Mouse (Mus musculus) neural tube, embryonic 14.5 days (tissue): ENCODE results near the gene Notum. TPM values are rescaled to one million over a fixed set of nuclear protein-coding genes. Genes with fewer than 3 reads are reported as not detected.

Source experiments
- ATAC-seq: fragments of 200-750 bp; cut with Nextera tagmentation; 2 replicates; pipeline ENCODE4 v1.8.0; 2017; ENCODE audit warnings: low read depth, mild to moderate bottlenecking, moderate TSS enrichment, moderate library complexity
- H3K27ac ChIP-seq: fragments of 300-500 bp; sonication (generic); 2 replicates; pipeline ENCODE4 v1.5.1; 2014; ENCODE audit warnings: low read depth, mild to moderate bottlenecking, control low read depth, low read length, moderate library complexity, mixed read lengths
- H3K27me3 ChIP-seq: fragments of 300-500 bp; sonication (generic); 2 replicates; pipeline ENCODE4 v1.6.1; 2014; ENCODE audit warnings: low read length; ENCODE audit not compliant: control insufficient read depth, insufficient read depth
- H3K36me3 ChIP-seq: fragments of 300-500 bp; sonication (generic); 2 replicates; pipeline ENCODE4 v1.6.1; 2014; ENCODE audit warnings: low read length, mixed read lengths; ENCODE audit not compliant: control insufficient read depth, insufficient read depth
- H3K4me1 ChIP-seq: fragments of 300-500 bp; sonication (generic); 2 replicates; pipeline ENCODE4 v1.6.1; 2014; ENCODE audit warnings: low read length; ENCODE audit not compliant: control insufficient read depth, insufficient read depth
- H3K4me2 ChIP-seq: fragments of 300-500 bp; sonication (generic); 2 replicates; pipeline ENCODE4 v1.6.1; 2014; ENCODE audit warnings: mild to moderate bottlenecking, low read depth, low read length, control low read depth
- H3K4me3 ChIP-seq: fragments of 300-500 bp; sonication (generic); 2 replicates; pipeline ENCODE4 v1.5.1; 2014; ENCODE audit warnings: low read depth, low read length, control low read depth, mixed read lengths
- H3K9ac ChIP-seq: fragments of 300-500 bp; sonication (generic); replicated peaks from 2 replicates; pipeline ENCODE4 v1.6.1; 2014; ENCODE audit warnings: low read depth, mild to moderate bottlenecking, control low read depth, low read length, mixed read lengths
- H3K9me3 ChIP-seq: fragments of 300-500 bp; sonication (generic); 2 replicates; pipeline ENCODE4 v1.6.1; 2016; ENCODE audit warnings: low read length; ENCODE audit not compliant: control insufficient read depth
- WGBS: fragments of 180-500 bp; shearing (Covaris S2); extraction: QIAGEN DNeasy Blood & Tissue Kit; methylation state at CpG from one replicate; pipeline ENCODE4 v1.1.7; 2014; 5-methylcytosine and 5-hydroxymethylcytosine counted together
- microRNA-seq: library from miRNA; unstranded; fragments of <30 nt; microRNA quantifications from one replicate; pipeline ENCODE4, GENCODE M21; 2016
- polyA plus RNA-seq: library from polyadenylated mRNA; unstranded; fragments of >200 nt; fragmentation: Nextera tagmentation; extraction: Ambion mirVana; gene quantifications from 2 replicates; pipeline ENCODE4 v1.2.1, GENCODE M21; 2014

Notum gene
- polyA plus RNA-seq, 1 experiment from 2014 or later = 1.3 TPM

DNA sequence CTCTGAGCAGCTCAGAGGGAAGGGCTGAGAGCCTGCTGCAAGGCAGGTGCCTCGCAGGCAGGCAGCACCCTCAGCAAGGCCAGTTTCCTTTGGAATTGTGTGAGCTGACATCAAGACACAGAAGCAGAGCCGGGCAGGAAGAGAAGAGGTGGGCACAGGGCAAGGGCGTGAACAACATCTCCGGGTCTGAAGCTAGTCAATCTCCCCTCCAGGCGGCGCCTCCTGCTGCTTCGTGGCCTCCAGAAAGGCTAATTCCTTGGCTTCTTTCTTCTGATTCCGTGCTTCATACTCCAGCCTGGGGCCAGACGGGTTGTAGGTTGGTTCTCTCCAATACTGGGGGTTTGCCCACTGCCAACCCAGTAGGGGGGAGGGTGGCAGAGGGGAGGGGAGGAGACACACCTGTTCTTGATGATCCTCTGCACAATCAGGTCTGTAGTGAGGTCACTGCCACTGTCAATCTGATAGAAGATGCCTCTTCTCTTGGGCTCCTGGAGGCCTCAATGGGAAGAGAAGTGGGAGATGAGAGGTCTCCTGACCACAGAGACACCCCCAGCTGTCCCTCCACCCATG is 50.4 kb downstream of the Notum start:
- Histone ChIP-seq H3K4me1 (peaks cover 7% of the 10 kb centered on the region; the same call in 1 of the 2 replicates), H3K4me3 (no peak overlapping the region), H3K9me3 (no peaks in the 10 kb centered on the region), H3K27ac (no peak overlapping the region), H3K9ac (no peak overlapping the region), H3K36me3 (peaks cover 29% of the 10 kb centered on the region), H3K27me3 (0 out of 2 replicates have a peak, but pooled peaks cover 3% of the 10 kb centered on the region), H3K4me2 (no peak overlapping the region)
- WGBS = 80% methylated on average over 9 of the region's 9 CpGs
- ATAC-seq = no peak

DNA sequence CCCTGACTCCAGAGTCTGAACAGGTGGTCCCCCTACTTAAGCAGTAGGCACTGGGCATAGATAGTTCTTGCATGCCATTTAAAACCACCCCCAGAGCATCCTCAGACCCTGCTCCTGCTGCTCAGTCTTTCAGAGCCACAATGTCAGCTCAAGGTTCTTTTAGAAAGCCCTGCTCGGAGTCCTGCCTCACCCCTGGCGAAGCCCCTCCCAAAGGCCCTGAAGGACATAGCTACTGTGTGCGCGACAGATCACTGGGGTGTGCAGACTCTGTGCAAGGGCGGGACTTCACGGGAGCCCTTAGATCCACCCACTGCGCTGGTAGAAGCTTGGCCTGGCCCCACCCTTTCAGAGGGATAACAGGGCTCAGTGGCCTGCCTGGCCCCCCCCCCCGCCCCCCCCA is 51.7 kb downstream of the Notum start:
- Histone ChIP-seq H3K27me3 (0 out of 2 replicates have a peak, but pooled peaks cover 3% of the 10 kb centered on the region), H3K4me3 (no peak overlapping the region), H3K9me3 (no peaks in the 10 kb centered on the region), H3K27ac (no peak overlapping the region), H3K4me2 (no peak overlapping the region), H3K36me3 (peaks cover 40% of the 10 kb centered on the region), H3K9ac (no peak overlapping the region), H3K4me1 (peaks cover 7% of the 10 kb centered on the region; the same call in 1 of the 2 replicates)
- ATAC-seq = no peak
- WGBS = 42% methylated on average over 7 of the region's 8 CpGs

GRCm38 (mm10) chr11:120608241-120609034 is 52.5 kb downstream of the Notum start, which contains the start of gene Npb:
TSS of gene Npb (plus strand) at chr11:120608477.
- 0 out of 2 replicates have a peak, but pooled peaks cover 3% of the 10 kb centered on the region for H3K27me3 ChIP-seq
- H3K9ac ChIP-seq = peak within 1 kb of the TSS; percentile 11; the same call in 1 of the 2 replicates
- 6% methylated on average over 45 of the region's 45 CpGs for WGBS
- peak within 1 kb of the TSS; percentile 39 for H3K4me2 ChIP-seq
- H3K27ac ChIP-seq = no peak within 1 kb of the TSS
- peaks cover 7% of the 10 kb centered on the region; the same call in 1 of the 2 replicates for H3K4me1 ChIP-seq
- peak within 1 kb of the TSS; percentile 9; the same call in 1 of the 2 replicates for H3K4me3 ChIP-seq
- H3K36me3 ChIP-seq = peaks cover 43% of the 10 kb centered on the region
- no peaks in the 10 kb centered on the region for H3K9me3 ChIP-seq
- peak; percentile 14; the same call in 1 of the 2 replicates for ATAC-seq

- Histone ChIP-seq H3K27ac (no peak overlapping the region), H3K9me3 (no peaks in the 10 kb centered on the region), H3K9ac (no peak overlapping the region), H3K27me3 (0 out of 2 replicates have a peak, but pooled peaks cover 3% of the 10 kb centered on the region), H3K4me3 (no peak overlapping the region), H3K4me1 (peaks cover 7% of the 10 kb centered on the region; the same call in 1 of the 2 replicates), H3K4me2 (no peak overlapping the region), H3K36me3 (peaks cover 46% of the 10 kb centered on the region)
- WGBS = 69% methylated on average over 4 of the region's 4 CpGs
- ATAC-seq = no peak
These were observed 54.2 kb downstream of the Notum start for GRCm38 (mm10) chr11:120606764-120607163.

GRCm38 (mm10) chr11:120605667-120606066 is 55.3 kb downstream of the Notum start:
- Histone ChIP-seq H3K4me2 (no peak overlapping the region), H3K4me3 (no peak overlapping the region), H3K9ac (no peak overlapping the region), H3K4me1 (peaks cover 7% of the 10 kb centered on the region; the same call in 1 of the 2 replicates), H3K27me3 (0 out of 2 replicates have a peak, but pooled peaks cover 3% of the 10 kb centered on the region), H3K36me3 (peaks cover 40% of the 10 kb centered on the region), H3K9me3 (no peaks in the 10 kb centered on the region), H3K27ac (no peak overlapping the region)
- ATAC-seq = no peak
- WGBS = 95% methylated on average over 7 of the region's 7 CpGs

Small RNA genes lying within 50 kb of the gene (microRNA-seq; reads per million reads assigned to microRNA genes)
- gene Mir6936 = 0.85 reads per million

Other genes with a start within 250 kb of the Notum start
- gene Nploc4, start 223.5 kb downstream of the Notum start, polyA plus RNA-seq = 31.1 and 39.8 TPM in 2 replicates
- not detected in 2 replicates for gene Tspan10, start 218.5 kb downstream of the Notum start, polyA plus RNA-seq
- 0.31 and 0.59 TPM in 2 replicates for gene Pde6g, start 207.7 kb downstream of the Notum start, polyA plus RNA-seq
- gene Oxld1, start 203.1 kb downstream of the Notum start, polyA plus RNA-seq = 12.0 and 12.9 TPM in 2 replicates
- 21.6 and 28.4 TPM in 2 replicates for gene Ccdc137, start 203.1 kb downstream of the Notum start, polyA plus RNA-seq
- 65.5 and 68.1 TPM in 2 replicates for gene Arl16, start 193.6 kb downstream of the Notum start, polyA plus RNA-seq
- 131 and 135 TPM in 2 replicates for gene Mrpl12, start 176.6 kb downstream of the Notum start, polyA plus RNA-seq
- gene Slc25a10, start 169.3 kb downstream of the Notum start, polyA plus RNA-seq = 24.7 and 30.0 TPM in 2 replicates
- gene Gcgr, start 130.5 kb downstream of the Notum start, polyA plus RNA-seq = 0.19 and 0.22 TPM in 2 replicates
- gene Mcrip1, start 111.4 kb downstream of the Notum start, polyA plus RNA-seq = 248 and 267 TPM in 2 replicates
- gene Ppp1r27, start 110.0 kb downstream of the Notum start, polyA plus RNA-seq = not detected in 2 replicates
- gene P4hb, start 87.9 kb downstream of the Notum start, polyA plus RNA-seq = 248 and 330 TPM in 2 replicates
- gene Arhgdia, start 79.6 kb downstream of the Notum start, polyA plus RNA-seq = 419 and 479 TPM in 2 replicates
- gene Alyref, start 62.8 kb downstream of the Notum start, polyA plus RNA-seq = 191 and 222 TPM in 2 replicates
- 209 and 236 TPM in 2 replicates for gene Anapc11, start 62.8 kb downstream of the Notum start, polyA plus RNA-seq
- gene Npb, start 52.7 kb downstream of the Notum start, polyA plus RNA-seq = 1.3 TPM in 1 of 2 replicates, not detected in the other
- gene Pcyt2, start 43.2 kb downstream of the Notum start, polyA plus RNA-seq = 170 and 187 TPM in 2 replicates
- gene Sirt7, start 35.9 kb downstream of the Notum start, polyA plus RNA-seq = 42.8 and 48.2 TPM in 2 replicates
- 30.5 and 36.8 TPM in 2 replicates for gene Mafg, start 27.6 kb downstream of the Notum start, polyA plus RNA-seq
- 15.3 and 24.9 TPM in 2 replicates for gene Pycr1, start 17.4 kb downstream of the Notum start, polyA plus RNA-seq
- gene Myadml2, start 13.0 kb downstream of the Notum start, polyA plus RNA-seq = 2.3 and 2.5 TPM in 2 replicates
- gene Aspscr1, start 11.8 kb upstream of the Notum start, polyA plus RNA-seq = 137 and 141 TPM in 2 replicates
- 87.6 and 95.8 TPM in 2 replicates for gene Cenpx, start 52.6 kb upstream of the Notum start, polyA plus RNA-seq
- gene Lrrc45, start 52.8 kb upstream of the Notum start, polyA plus RNA-seq = 53.9 and 59.4 TPM in 2 replicates
- 70.7 and 135 TPM in 2 replicates for gene Rac3, start 60.3 kb upstream of the Notum start, polyA plus RNA-seq
- gene Dcxr, start 66.1 kb upstream of the Notum start, polyA plus RNA-seq = 10.2 and 10.5 TPM in 2 replicates
- gene Cbr2, start 70.9 kb upstream of the Notum start, polyA plus RNA-seq = 0.39 and 0.81 TPM in 2 replicates
- gene Hmga1b, start 101.6 kb upstream of the Notum start, polyA plus RNA-seq = 0.52 and 2.1 TPM in 2 replicates
- 89.6 and 91.1 TPM in 2 replicates for gene Rfng, start 123.0 kb upstream of the Notum start, polyA plus RNA-seq
- 302 and 312 TPM in 2 replicates for gene Gps1, start 123.1 kb upstream of the Notum start, polyA plus RNA-seq
- gene Dus1l, start 135.2 kb upstream of the Notum start, polyA plus RNA-seq = 44.8 and 47.8 TPM in 2 replicates
- gene Fasn, start 163.4 kb upstream of the Notum start, polyA plus RNA-seq = 107 and 117 TPM in 2 replicates